In genomic region chr2:9997535-9997934, GRCm38 (mm10) we compare ENCODE assay signal across 27 mouse cellular contexts. TPM values are rescaled to one million over a fixed set of nuclear protein-coding genes. Genes with fewer than 3 reads are reported as not detected.
DNase-seq lines count a peak whose midpoint lies in the region; ATAC-seq and TF ChIP-seq lines count a peak whose summit lies in the region.
"Had no signal": no experiment of that assay in that cellular context is flagged by ENCODE, and none has a peak within 500 bp of the region (broad histone marks: within the 10 kb centered on the region; RNA-seq: fewer than 3 reads in every experiment).

No protein-coding gene starts in this region.

- TF ChIP-seq POLR2A in cerebellum, adult 2 months (IDR thresholded peaks at IDR 0.05; ENCODE audit: borderline replicate concordance, insufficient read depth, low read length) = no peak

- no peak overlapping the region for H3K4me3 ChIP-seq in cerebellum, adult 2 months (replicated peaks; ENCODE audit: insufficient read depth, low read depth, low read length)
- H3K4me3 ChIP-seq: erythroblast, embryonic 14.5 days; heart, adult 2 months; heart, embryonic 12.5 days; hindbrain, embryonic 15.5 days; intestine, embryonic 15.5 days; layer of hippocampus, adult 2 months; limb, embryonic 10.5 days; limb, embryonic 15.5 days; liver, embryonic 13.5 days; midbrain, embryonic 15.5 days had no signal

- WGBS in cerebellum, adult 2 months = 89% methylated on average over 7 of the region's 7 CpGs

- no peaks in the 10 kb centered on the region for H3K27me3 ChIP-seq in cerebellum, adult 2 months (ENCODE audit: control insufficient read depth, insufficient read depth, low read length)
- H3K27me3 ChIP-seq: CH12.LX; heart, embryonic 12.5 days; hindbrain, embryonic 15.5 days; intestine, embryonic 15.5 days; limb, embryonic 15.5 days; liver, embryonic 13.5 days; midbrain, embryonic 15.5 days had no signal

- DNase-seq in lung, postnatal 25 days (ENCODE audit: low spot score) = peak; percentile 24
- DNase-seq in lung, postnatal 4 days = no peak
- DNase-seq in B cell, adult 2 months = peak; percentile 48 to 53
- peak; percentile 64 for DNase-seq in T-cell, adult 2 months (ENCODE audit: low spot score)
- no peak for DNase-seq in cerebellum, postnatal 25 days
- no peak for DNase-seq in cerebellum, adult 2 months
- no peak for DNase-seq in testis, postnatal 10 days (ENCODE audit: low spot score)
- DNase-seq: adrenal gland, postnatal 10 days; cerebellum, adult 9-10 months; heart, adult 2 months; kidney, adult 2 months; kidney, postnatal 36 days; liver, embryonic 13.5 days; lung, adult 18-20 months; right cerebral cortex, adult 18-20 months had no signal

- H3K4me1 ChIP-seq in cerebellum, adult 2 months (ENCODE audit: control insufficient read depth, insufficient read depth, low read length) = peaks cover 13% of the 10 kb centered on the region
- H3K4me1 ChIP-seq: hindbrain, embryonic 15.5 days; intestine, embryonic 15.5 days; midbrain, embryonic 15.5 days had no signal

- TF ChIP-seq CTCF in cerebellum, adult 2 months (IDR thresholded peaks at IDR 0.05; ENCODE audit: borderline replicate concordance, insufficient read depth, low read depth, low read length) = no peak

- ATAC-seq in neutrophil, adult 5-6 weeks (ENCODE audit: extremely low read depth, insufficient number of reproducible peaks, low FRiP score, poor library complexity, severe bottlenecking) = peak; percentile 91
- ATAC-seq: forebrain, embryonic 16.5 days; intestine, embryonic 15.5 days; lung, postnatal 0 days; midbrain, embryonic 15.5 days had no signal

- H3K27ac ChIP-seq in cerebellum, adult 2 months (ENCODE audit: insufficient read depth, low read length) = no peak overlapping the region
- H3K27ac ChIP-seq: heart, adult 2 months; hindbrain, embryonic 15.5 days; intestine, embryonic 15.5 days; layer of hippocampus, adult 2 months; limb, embryonic 10.5 days; limb, embryonic 15.5 days; liver, embryonic 13.5 days; midbrain, embryonic 15.5 days had no signal

RNA-seq across cellular contexts. Expression of gene Taf3, which starts 50.9 kb away (rescaled TPM):
- total RNA-seq in neutrophil, adult 5-6 weeks (2017) = 9.9 and 10.2 TPM in 2 replicates
- 13.0 and 13.1 TPM in 2 replicates for polyA plus RNA-seq in cerebellum, adult 2 months (2012; rRNA removed)

Comparison
In these comparisons a context has a peak if more than half of its experiments do, and no peak if none do; other contexts are left out.
1. DNase-seq: peak in lung, postnatal 25 days (single experiment), B cell, adult 2 months (2 of 2) and T-cell, adult 2 months (single experiment); none in lung, postnatal 4 days (0 of 2), cerebellum, postnatal 25 days (0 of 2), cerebellum, adult 2 months (0 of 2) and testis, postnatal 10 days (single experiment).